Mouse (Mus musculus): ENCODE results near the gene Gm29797. TPM values are rescaled to one million over a fixed set of nuclear protein-coding genes. Genes with fewer than 3 reads are reported as not detected.
A peak's percentile ranks its signal among the peaks of the same experiment; 100 is the strongest.

Gene Gm29797
- polyA plus RNA-seq, 1 experiment from 2014 or later, result not detected

- H3K4me2 ChIP-seq (replicated peaks), result no peak overlapping the region
- ATAC-seq (ENCODE audit: insufficient number of reproducible peaks, insufficient read depth, low FRiP score, low TSS enrichment), result no peak
- H3K9ac ChIP-seq, result no peak overlapping the region
- no peak overlapping the region for H3K27ac ChIP-seq
- no peak overlapping the region for H3K4me3 ChIP-seq
- no peaks in the 10 kb centered on the region for H3K9me3 ChIP-seq
- peaks cover 42% of the 10 kb centered on the region for H3K27me3 ChIP-seq
- no peaks in the 10 kb centered on the region for H3K36me3 ChIP-seq
- H3K4me1 ChIP-seq, result peaks cover 33% of the 10 kb centered on the region
- 86% methylated on average over 4 of the region's 4 CpGs for WGBS
Observed at GRCm38 (mm10) chr2:181674934-181675333, 18.1 kb downstream of the Gm29797 start.

GRCm38 (mm10) chr2:181675454-181675853, 18.6 kb downstream of the Gm29797 start:
- 4% methylated on average over 14 of the region's 14 CpGs for WGBS
- Histone ChIP-seq H3K4me2 (replicated peaks) (peak overlapping the region; percentile 35), H3K9me3 (no peaks in the 10 kb centered on the region), H3K9ac (no peak overlapping the region), H3K27ac (no peak overlapping the region), H3K4me3 (no peak overlapping the region), H3K27me3 (peaks cover 37% of the 10 kb centered on the region), H3K4me1 (peaks cover 28% of the 10 kb centered on the region), H3K36me3 (no peaks in the 10 kb centered on the region)
- ATAC-seq (ENCODE audit: insufficient number of reproducible peaks, insufficient read depth, low FRiP score, low TSS enrichment), result no peak

- peaks cover 28% of the 10 kb centered on the region for H3K27me3 ChIP-seq
- H3K4me3 ChIP-seq, result no peak overlapping the region
- 44% methylated on average over 2 of the region's 2 CpGs for WGBS
- ATAC-seq (ENCODE audit: insufficient number of reproducible peaks, insufficient read depth, low FRiP score, low TSS enrichment), result no peak
- no peak overlapping the region for H3K27ac ChIP-seq
- no peak overlapping the region for H3K4me2 ChIP-seq (replicated peaks)
- no peaks in the 10 kb centered on the region for H3K36me3 ChIP-seq
- H3K9ac ChIP-seq, result no peak overlapping the region
- no peaks in the 10 kb centered on the region for H3K9me3 ChIP-seq
- peaks cover 21% of the 10 kb centered on the region for H3K4me1 ChIP-seq
Observed at GRCm38 (mm10) chr2:181676424-181676823, 19.6 kb downstream of the Gm29797 start.

GRCm38 (mm10) chr2:181677096-181677754, 20.4 kb downstream of the Gm29797 start:
- H3K9me3 ChIP-seq, result no peaks in the 10 kb centered on the region
- peaks cover 20% of the 10 kb centered on the region for H3K27me3 ChIP-seq
- peaks cover 18% of the 10 kb centered on the region for H3K4me1 ChIP-seq
- H3K36me3 ChIP-seq, result no peaks in the 10 kb centered on the region
- 70% methylated on average over 5 of the region's 5 CpGs for WGBS
- H3K4me2 ChIP-seq (replicated peaks), result no peak overlapping the region
- no peak for ATAC-seq (ENCODE audit: insufficient number of reproducible peaks, insufficient read depth, low FRiP score, low TSS enrichment)
- no peak overlapping the region for H3K9ac ChIP-seq
- H3K27ac ChIP-seq, result no peak overlapping the region
- no peak overlapping the region for H3K4me3 ChIP-seq

GRCm38 (mm10) chr2:181677755-181678098, 20.9 kb downstream of the Gm29797 start:
- Histone ChIP-seq H3K4me3 (no peak overlapping the region), H3K9ac (no peak overlapping the region), H3K9me3 (no peaks in the 10 kb centered on the region), H3K27me3 (peaks cover 15% of the 10 kb centered on the region), H3K36me3 (no peaks in the 10 kb centered on the region), H3K27ac (no peak overlapping the region), H3K4me2 (replicated peaks) (no peak overlapping the region), H3K4me1 (peaks cover 18% of the 10 kb centered on the region)
- ATAC-seq (ENCODE audit: insufficient number of reproducible peaks, insufficient read depth, low FRiP score, low TSS enrichment), result no peak
- 52% methylated on average over 3 of the region's 3 CpGs for WGBS

GRCm38 (mm10) chr2:181678780-181679179, 21.9 kb downstream of the Gm29797 start:
- H3K4me3 ChIP-seq, result no peak overlapping the region
- H3K9me3 ChIP-seq, result no peaks in the 10 kb centered on the region
- WGBS, result 41% methylated on average over 1 of the region's 1 CpGs
- no peaks in the 10 kb centered on the region for H3K36me3 ChIP-seq
- H3K4me1 ChIP-seq, result peaks cover 12% of the 10 kb centered on the region
- no peak overlapping the region for H3K9ac ChIP-seq
- no peak overlapping the region for H3K4me2 ChIP-seq (replicated peaks)
- peaks cover 4% of the 10 kb centered on the region; the same call in 1 of the 2 replicates for H3K27me3 ChIP-seq
- no peak overlapping the region for H3K27ac ChIP-seq
- peak; percentile 50; the same call in 1 of the 2 replicates for ATAC-seq (ENCODE audit: insufficient number of reproducible peaks, insufficient read depth, low FRiP score, low TSS enrichment)

- Histone ChIP-seq H3K27ac (peak within 1 kb of the TSS; percentile 43), H3K4me2 (replicated peaks) (peak within 1 kb of the TSS; percentile 89), H3K9ac (peak within 1 kb of the TSS; percentile 81), H3K27me3 (no peaks in the 10 kb centered on the region), H3K9me3 (no peaks in the 10 kb centered on the region), H3K36me3 (0 out of 2 replicates have a peak, but pooled peaks cover 3% of the 10 kb centered on the region), H3K4me3 (peak within 1 kb of the TSS; percentile 66), H3K4me1 (peaks cover 6% of the 10 kb centered on the region; the same call in 1 of the 2 replicates)
- WGBS, result under 1% methylated on average over 68 of the region's 69 CpGs
- ATAC-seq (ENCODE audit: insufficient number of reproducible peaks, insufficient read depth, low FRiP score, low TSS enrichment), result peak; percentile 38; the same call in 1 of the 2 replicates
Observed at GRCm38 (mm10) chr2:181679951-181680715, 23.3 kb downstream of the Gm29797 start, which contains the start of gene Tcea2. Gene Tcea2, plus strand, starts transcription at chr2:181680310.

- WGBS, result 11% methylated on average over 7 of the region's 7 CpGs
- no peaks in the 10 kb centered on the region for H3K27me3 ChIP-seq
- peak; percentile 11; the same call in 1 of the 2 replicates for ATAC-seq (ENCODE audit: insufficient number of reproducible peaks, insufficient read depth, low FRiP score, low TSS enrichment)
- H3K9ac ChIP-seq, result peak overlapping the region; percentile 81
- H3K4me1 ChIP-seq, result 0 out of 2 replicates have a peak, but pooled peaks cover 1% of the 10 kb centered on the region
- peak overlapping the region; percentile 89 for H3K4me2 ChIP-seq (replicated peaks)
- peak overlapping the region; percentile 66 for H3K4me3 ChIP-seq
- no peaks in the 10 kb centered on the region for H3K9me3 ChIP-seq
- H3K27ac ChIP-seq, result 0 out of 2 replicates have a peak overlapping the region, but pooled peaks have one; percentile 43
- H3K36me3 ChIP-seq, result 0 out of 2 replicates have a peak, but pooled peaks cover 3% of the 10 kb centered on the region
Observed at GRCm38 (mm10) chr2:181680716-181681117, 23.9 kb downstream of the Gm29797 start.

GRCm38 (mm10) chr2:181681978-181682377, 25.1 kb downstream of the Gm29797 start:
- Histone ChIP-seq H3K9me3 (no peaks in the 10 kb centered on the region), H3K4me3 (no peak overlapping the region), H3K36me3 (peaks cover 13% of the 10 kb centered on the region), H3K27ac (no peak overlapping the region), H3K27me3 (no peaks in the 10 kb centered on the region), H3K4me1 (no peaks in the 10 kb centered on the region), H3K4me2 (replicated peaks) (no peak overlapping the region), H3K9ac (no peak overlapping the region)
- 90% methylated on average over 1 of the region's 1 CpGs for WGBS
- no peak for ATAC-seq (ENCODE audit: insufficient number of reproducible peaks, insufficient read depth, low FRiP score, low TSS enrichment)

GRCm38 (mm10) chr2:181683381-181683780, 26.5 kb downstream of the Gm29797 start:
- no peak overlapping the region for H3K9ac ChIP-seq
- no peaks in the 10 kb centered on the region for H3K27me3 ChIP-seq
- no peak for ATAC-seq (ENCODE audit: insufficient number of reproducible peaks, insufficient read depth, low FRiP score, low TSS enrichment)
- 70% methylated on average over 4 of the region's 4 CpGs for WGBS
- H3K4me3 ChIP-seq, result no peak overlapping the region
- H3K9me3 ChIP-seq, result no peaks in the 10 kb centered on the region
- peaks cover 27% of the 10 kb centered on the region for H3K36me3 ChIP-seq
- no peak overlapping the region for H3K4me2 ChIP-seq (replicated peaks)
- H3K4me1 ChIP-seq, result no peaks in the 10 kb centered on the region
- no peak overlapping the region for H3K27ac ChIP-seq

- Histone ChIP-seq H3K9ac (no peak overlapping the region), H3K36me3 (peaks cover 39% of the 10 kb centered on the region), H3K27ac (no peak overlapping the region), H3K9me3 (no peaks in the 10 kb centered on the region), H3K4me1 (no peaks in the 10 kb centered on the region), H3K4me2 (replicated peaks) (no peak overlapping the region), H3K27me3 (no peaks in the 10 kb centered on the region), H3K4me3 (no peak overlapping the region)
- WGBS, result 93% methylated on average over 1 of the region's 1 CpGs
- no peak for ATAC-seq (ENCODE audit: insufficient number of reproducible peaks, insufficient read depth, low FRiP score, low TSS enrichment)
Observed at GRCm38 (mm10) chr2:181684713-181685112, 27.9 kb downstream of the Gm29797 start.

- Histone ChIP-seq H3K36me3 (peaks cover 45% of the 10 kb centered on the region), H3K4me3 (no peak overlapping the region), H3K27ac (no peak overlapping the region), H3K9ac (no peak overlapping the region), H3K9me3 (no peaks in the 10 kb centered on the region), H3K4me2 (replicated peaks) (no peak overlapping the region), H3K4me1 (no peaks in the 10 kb centered on the region), H3K27me3 (no peaks in the 10 kb centered on the region)
- no peak for ATAC-seq (ENCODE audit: insufficient number of reproducible peaks, insufficient read depth, low FRiP score, low TSS enrichment)
- WGBS, result 94% methylated on average over 4 of the region's 4 CpGs
Observed at GRCm38 (mm10) chr2:181685686-181686085, 28.9 kb downstream of the Gm29797 start.
